Mouse (Mus musculus) embryonic facial prominence, embryonic 11.5 days (tissue): ENCODE data around the gene Ptgfrn. TPM values are rescaled to one million over a fixed set of nuclear protein-coding genes. Genes with fewer than 3 reads are reported as not detected.

Source experiments
- ATAC-seq: fragments of 200-750 bp; cut with Nextera tagmentation; replicated peaks from 2 replicates; pipeline ENCODE4 v1.8.0; 2017; ENCODE audit warnings: low read depth; ENCODE audit not compliant: insufficient number of reproducible peaks, low FRiP score, low TSS enrichment
- DNase-seq: peaks from one replicate; pipeline ENCODE4 v3.0.0-alpha.2; 2015; ENCODE audit warnings: low spot score
- H3K27ac ChIP-seq: fragments of 300-500 bp; sonication (generic); replicated peaks from 2 replicates; pipeline ENCODE4 v1.5.1; 2014; ENCODE audit warnings: mild to moderate bottlenecking, low read depth, low read length, control low read depth
- H3K27me3 ChIP-seq: fragments of 300-500 bp; sonication (generic); 2 replicates; pipeline ENCODE4 v1.6.1; 2014; ENCODE audit warnings: mild to moderate bottlenecking, low read length, moderate library complexity, mixed read lengths; ENCODE audit not compliant: control insufficient read depth, insufficient read depth
- H3K36me3 ChIP-seq: fragments of 300-500 bp; sonication (generic); replicated peaks from 2 replicates; pipeline ENCODE4 v1.6.1; 2014; ENCODE audit warnings: low read depth, mild to moderate bottlenecking, low read length, moderate library complexity, mixed read lengths; ENCODE audit not compliant: control insufficient read depth, insufficient read depth
- H3K4me1 ChIP-seq: fragments of 300-500 bp; sonication (generic); 2 replicates; pipeline ENCODE4 v1.6.1; 2014; ENCODE audit warnings: low read length, mixed read lengths; ENCODE audit not compliant: control insufficient read depth, insufficient read depth
- H3K4me2 ChIP-seq: fragments of 300-500 bp; sonication (generic); 2 replicates; pipeline ENCODE4 v1.6.1; 2014; ENCODE audit warnings: low read depth, mild to moderate bottlenecking, control low read depth, low read length, moderate library complexity
- H3K4me3 ChIP-seq: fragments of 300-500 bp; sonication (generic); 2 replicates; pipeline ENCODE4 v1.5.1; 2014; ENCODE audit warnings: low read depth, low read length, control low read depth
- H3K9ac ChIP-seq: fragments of 300-500 bp; sonication (generic); replicated peaks from 2 replicates; pipeline ENCODE4 v1.6.1; 2014; ENCODE audit warnings: mild to moderate bottlenecking, control low read depth, low read length
- H3K9me3 ChIP-seq: fragments of 300-500 bp; sonication (generic); replicated peaks from 2 replicates; pipeline ENCODE4 v1.6.1; 2016; ENCODE audit warnings: mild to moderate bottlenecking, low read length, inconsistent platforms, mixed read lengths; ENCODE audit not compliant: control insufficient read depth
- WGBS: fragments of 180-500 bp; shearing (Covaris S2); extraction: QIAGEN DNeasy Blood & Tissue Kit; methylation state at CpG from one replicate; pipeline ENCODE4 v1.1.7; 2014; 5-methylcytosine and 5-hydroxymethylcytosine counted together
- polyA plus RNA-seq: library from polyadenylated mRNA; unstranded; fragments of >200 nt; fragmentation: Nextera tagmentation; extraction: Ambion mirVana; gene quantifications from 2 replicates; pipeline ENCODE4 v1.2.1, GENCODE M21; 2014

The Ptgfrn gene
- polyA plus RNA-seq, 1 experiment from 2014 or later: 6.5 TPM

DNA sequence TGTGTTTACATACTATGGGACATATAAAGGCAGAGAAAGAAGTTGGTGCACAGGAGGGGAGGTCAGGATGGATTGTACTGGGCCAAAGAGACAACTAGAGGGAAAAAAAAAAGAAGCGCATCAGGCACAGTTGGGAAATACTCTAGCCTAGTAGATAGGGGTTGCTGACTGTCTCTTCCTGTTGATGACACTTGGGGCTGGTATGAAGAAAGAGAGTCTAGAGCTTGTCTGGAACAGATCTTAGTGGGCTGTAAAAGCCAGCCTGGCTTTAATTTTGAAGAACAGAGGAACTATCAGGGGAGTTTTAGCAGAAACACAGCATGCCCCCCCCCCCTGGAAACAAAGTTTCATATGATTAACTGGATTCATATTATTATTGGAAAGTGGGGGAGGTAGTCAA, 79.4 kb downstream of the Ptgfrn start:
- no peaks in the 10 kb centered on the region for H3K9me3 ChIP-seq
- no peak overlapping the region for H3K27ac ChIP-seq
- H3K4me2 ChIP-seq: no peak overlapping the region
- H3K4me1 ChIP-seq: no peaks in the 10 kb centered on the region
- no peak overlapping the region for H3K4me3 ChIP-seq
- H3K27me3 ChIP-seq: no peaks in the 10 kb centered on the region
- 100% methylated on average over 1 of the region's 1 CpGs for WGBS
- ATAC-seq: no peak
- H3K36me3 ChIP-seq: no peaks in the 10 kb centered on the region
- DNase-seq: no peak
- H3K9ac ChIP-seq: no peak overlapping the region

DNA sequence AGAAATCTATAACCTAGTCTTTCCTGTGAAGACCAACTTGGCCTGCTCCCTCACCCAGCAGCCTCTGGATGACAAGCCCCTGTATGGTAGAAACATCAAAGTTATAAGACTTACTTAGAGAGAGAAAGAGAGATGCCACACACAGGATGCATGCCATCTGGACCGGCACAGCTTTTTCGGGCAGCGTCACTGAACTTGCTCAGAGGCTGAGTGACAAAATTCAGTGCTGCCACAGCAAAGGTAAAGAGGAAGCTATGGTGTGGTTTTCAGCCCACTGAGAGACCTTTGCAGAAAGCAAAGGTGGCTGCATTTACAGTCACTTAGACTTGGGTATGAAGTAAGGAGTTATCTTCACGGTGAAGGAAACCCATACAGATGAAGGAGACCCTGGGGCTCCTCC, 80.7 kb downstream of the Ptgfrn start, which contains the start of gene Cd101:
Gene Cd101 (minus strand): TSS at position 218 of the 400 bp plus-strand sequence.
- Histone ChIP-seq H3K27ac (no peak within 1 kb of the TSS), H3K27me3 (no peaks in the 10 kb centered on the region), H3K9me3 (no peaks in the 10 kb centered on the region), H3K9ac (no peak within 1 kb of the TSS), H3K4me1 (no peaks in the 10 kb centered on the region), H3K4me2 (no peak within 1 kb of the TSS), H3K4me3 (no peak within 1 kb of the TSS), H3K36me3 (no peaks in the 10 kb centered on the region)
- ATAC-seq (no peak), DNase-seq (no peak)
- 85% methylated on average over 4 of the region's 4 CpGs for WGBS

DNA sequence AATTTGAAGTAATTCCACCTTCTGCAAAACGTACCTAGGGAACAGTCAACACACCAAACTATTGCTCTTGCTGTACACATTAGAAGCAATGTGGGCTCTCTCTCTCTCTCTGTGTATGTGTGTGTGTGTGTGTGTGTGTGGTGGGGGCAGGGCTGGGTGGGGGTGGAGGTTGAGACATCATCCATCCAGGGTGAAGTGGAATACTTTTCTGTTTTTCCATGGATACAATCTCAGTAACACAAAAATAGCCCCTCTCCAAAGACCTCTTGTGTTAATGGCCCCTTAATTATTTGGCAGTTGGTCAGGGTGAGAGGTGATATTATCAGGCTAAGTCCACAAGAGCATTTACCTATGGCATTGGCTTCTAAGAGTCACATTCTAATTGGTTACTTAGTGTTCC, 83.3 kb downstream of the Ptgfrn start:
- Histone ChIP-seq H3K27me3 (no peaks in the 10 kb centered on the region), H3K4me2 (no peak overlapping the region), H3K9me3 (no peaks in the 10 kb centered on the region), H3K36me3 (no peaks in the 10 kb centered on the region), H3K4me3 (no peak overlapping the region), H3K4me1 (no peaks in the 10 kb centered on the region), H3K9ac (no peak overlapping the region), H3K27ac (no peak overlapping the region)
- DNase-seq (no peak), ATAC-seq (no peak)
- 90% methylated on average over 1 of the region's 1 CpGs for WGBS

DNA sequence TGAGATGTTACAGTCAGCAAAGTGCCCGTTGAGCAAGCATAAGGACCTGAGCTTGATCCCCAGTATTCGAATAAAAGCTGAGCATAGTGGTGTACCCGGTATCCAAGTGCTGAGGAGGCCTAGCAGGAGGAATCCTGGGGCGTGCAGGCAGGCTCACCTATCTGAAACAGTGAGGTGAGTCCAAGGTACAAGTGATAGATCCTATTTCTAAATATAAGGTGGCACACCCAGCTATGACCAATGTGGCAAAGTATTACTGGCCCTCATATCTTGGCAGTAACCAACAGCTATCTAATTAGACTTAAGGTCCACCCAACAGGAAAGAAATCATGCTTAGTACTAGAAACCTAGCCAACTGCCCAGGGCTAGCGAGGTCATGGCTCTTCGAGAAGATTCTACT, 87.1 kb downstream of the Ptgfrn start:
- Histone ChIP-seq H3K9ac (no peak overlapping the region), H3K27me3 (no peaks in the 10 kb centered on the region), H3K9me3 (no peaks in the 10 kb centered on the region), H3K4me1 (no peaks in the 10 kb centered on the region), H3K27ac (no peak overlapping the region), H3K4me3 (no peak overlapping the region), H3K4me2 (no peak overlapping the region), H3K36me3 (no peaks in the 10 kb centered on the region)
- WGBS: 89% methylated on average over 6 of the region's 6 CpGs
- no peak for DNase-seq
- ATAC-seq: no peak

DNA sequence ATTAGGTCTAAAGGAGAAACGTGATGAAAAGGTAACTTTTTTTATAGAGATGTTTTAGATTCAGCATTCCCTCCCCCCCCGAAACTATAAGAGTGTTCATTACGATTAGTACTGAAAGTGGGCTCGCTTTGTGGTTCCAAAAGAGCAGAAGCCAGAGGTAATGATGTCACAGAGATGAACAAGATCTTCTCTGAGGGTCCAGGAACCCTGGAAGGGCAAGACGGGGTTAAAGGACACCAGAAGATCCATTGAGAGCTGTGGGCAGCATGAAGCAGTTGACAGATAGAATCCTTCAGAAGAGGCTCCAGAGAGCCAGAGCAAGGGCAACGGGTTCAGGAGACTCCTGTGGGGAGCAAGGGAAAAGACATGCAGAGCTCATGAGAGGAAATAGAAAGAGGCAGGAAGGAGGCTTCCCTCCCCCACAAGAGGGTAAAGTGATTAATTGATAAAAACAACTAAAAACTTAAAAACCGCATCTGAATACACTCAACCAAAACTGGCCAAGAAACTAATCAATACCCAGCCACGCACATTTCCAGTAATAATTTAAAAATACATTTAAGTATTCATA, 88.5 kb downstream of the Ptgfrn start:
- Histone ChIP-seq H3K27ac (no peak overlapping the region), H3K9me3 (no peaks in the 10 kb centered on the region), H3K4me3 (no peak overlapping the region), H3K36me3 (no peaks in the 10 kb centered on the region), H3K4me1 (no peaks in the 10 kb centered on the region), H3K27me3 (no peaks in the 10 kb centered on the region), H3K9ac (no peak overlapping the region), H3K4me2 (no peak overlapping the region)
- WGBS: 73% methylated on average over 8 of the region's 8 CpGs
- ATAC-seq (no peak), DNase-seq (no peak)

DNA sequence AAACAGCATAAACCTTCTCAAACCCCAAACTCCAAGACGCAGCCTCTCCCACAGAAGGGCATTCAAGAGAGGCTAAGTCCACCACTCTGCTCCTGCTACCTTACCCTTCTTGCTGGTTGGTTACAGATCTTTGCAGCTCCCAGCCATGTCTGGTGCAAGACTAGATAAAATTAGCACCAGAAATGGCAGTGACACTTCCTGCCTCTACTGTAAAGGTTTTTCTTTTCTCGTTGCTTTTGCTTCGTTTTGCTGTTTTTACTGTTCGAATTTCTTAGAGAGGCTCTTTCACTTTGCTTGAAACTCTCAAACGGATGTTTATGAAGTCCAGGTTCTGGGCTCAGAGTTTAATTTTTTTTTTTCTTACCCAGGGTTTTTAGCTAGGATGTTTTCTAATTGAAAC, 89.0 kb downstream of the Ptgfrn start:
- no peak overlapping the region for H3K4me3 ChIP-seq
- ATAC-seq: no peak
- 87% methylated on average over 5 of the region's 5 CpGs for WGBS
- no peaks in the 10 kb centered on the region for H3K9me3 ChIP-seq
- no peak overlapping the region for H3K4me2 ChIP-seq
- no peak for DNase-seq
- H3K27me3 ChIP-seq: no peaks in the 10 kb centered on the region
- H3K9ac ChIP-seq: no peak overlapping the region
- no peaks in the 10 kb centered on the region for H3K4me1 ChIP-seq
- H3K36me3 ChIP-seq: no peaks in the 10 kb centered on the region
- H3K27ac ChIP-seq: no peak overlapping the region

DNA sequence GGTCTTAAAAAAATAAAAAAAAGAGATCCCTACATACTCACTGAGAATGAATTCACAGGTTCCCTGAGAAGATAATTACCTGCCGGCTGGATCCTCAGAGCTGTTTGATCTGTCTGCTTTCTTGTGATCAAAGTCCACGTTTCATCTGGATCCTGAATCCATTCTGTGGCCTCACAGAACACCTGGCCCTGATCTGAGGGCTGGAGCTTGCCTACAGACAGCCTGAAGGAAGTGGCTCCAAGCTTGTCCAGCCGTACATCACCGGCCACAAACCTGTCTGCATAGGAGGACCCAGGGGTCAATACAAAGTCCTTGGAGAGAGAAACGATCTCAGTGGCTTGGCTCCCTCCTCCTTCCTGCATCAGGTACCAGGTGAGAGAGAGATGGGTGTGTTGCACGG, 91.6 kb downstream of the Ptgfrn start:
- no peak overlapping the region for H3K27ac ChIP-seq
- no peak overlapping the region for H3K9ac ChIP-seq
- ATAC-seq (no peak), DNase-seq (no peak)
- no peaks in the 10 kb centered on the region for H3K36me3 ChIP-seq
- 80% methylated on average over 6 of the region's 6 CpGs for WGBS
- no peak overlapping the region for H3K4me3 ChIP-seq
- H3K9me3 ChIP-seq: no peaks in the 10 kb centered on the region
- no peak overlapping the region for H3K4me2 ChIP-seq
- H3K27me3 ChIP-seq: no peaks in the 10 kb centered on the region
- no peaks in the 10 kb centered on the region for H3K4me1 ChIP-seq

DNA sequence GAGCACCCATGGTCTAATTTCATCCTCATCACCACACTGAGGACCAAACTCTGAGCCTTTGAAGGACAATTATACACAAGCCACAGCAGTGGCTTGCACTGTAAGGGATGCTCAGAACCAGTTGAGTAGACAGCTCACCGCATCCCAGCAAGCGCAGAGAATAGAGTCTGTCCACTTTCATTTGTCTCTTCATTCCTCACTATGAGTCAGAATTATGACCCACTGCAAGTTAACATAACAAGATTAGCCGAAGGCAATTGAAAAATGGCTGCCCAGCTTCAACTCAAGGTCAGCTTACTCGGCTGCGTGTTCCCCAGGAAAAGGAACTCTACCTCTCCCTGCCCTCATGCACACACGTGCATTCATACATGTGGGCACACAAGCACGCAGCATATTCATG, 94.0 kb downstream of the Ptgfrn start:
- Histone ChIP-seq H3K36me3 (no peaks in the 10 kb centered on the region), H3K27me3 (no peaks in the 10 kb centered on the region), H3K4me3 (no peak overlapping the region), H3K4me1 (no peaks in the 10 kb centered on the region; the same call in 1 of the 2 replicates), H3K27ac (no peak overlapping the region), H3K9me3 (no peaks in the 10 kb centered on the region), H3K4me2 (no peak overlapping the region), H3K9ac (no peak overlapping the region)
- no peak for DNase-seq
- ATAC-seq: no peak
- 86% methylated on average over 7 of the region's 7 CpGs for WGBS
